Mouse (Mus musculus): ENCODE results near the gene Msi1. TPM values are rescaled to one million over a fixed set of nuclear protein-coding genes. Genes with fewer than 3 reads are reported as not detected.

The Msi1 gene
- 10 to 100 TPM; 15.9 to 16.2 TPM for total RNA-seq (2021)
- long read RNA-seq, experiment 1 = 0 reads
- long read RNA-seq, experiment 2, partial matches to known transcripts = 1 of 1 reads
- long read RNA-seq, experiment 2, other reads (novel, unspliced or antisense) = 0 of 1 reads

DNA sequence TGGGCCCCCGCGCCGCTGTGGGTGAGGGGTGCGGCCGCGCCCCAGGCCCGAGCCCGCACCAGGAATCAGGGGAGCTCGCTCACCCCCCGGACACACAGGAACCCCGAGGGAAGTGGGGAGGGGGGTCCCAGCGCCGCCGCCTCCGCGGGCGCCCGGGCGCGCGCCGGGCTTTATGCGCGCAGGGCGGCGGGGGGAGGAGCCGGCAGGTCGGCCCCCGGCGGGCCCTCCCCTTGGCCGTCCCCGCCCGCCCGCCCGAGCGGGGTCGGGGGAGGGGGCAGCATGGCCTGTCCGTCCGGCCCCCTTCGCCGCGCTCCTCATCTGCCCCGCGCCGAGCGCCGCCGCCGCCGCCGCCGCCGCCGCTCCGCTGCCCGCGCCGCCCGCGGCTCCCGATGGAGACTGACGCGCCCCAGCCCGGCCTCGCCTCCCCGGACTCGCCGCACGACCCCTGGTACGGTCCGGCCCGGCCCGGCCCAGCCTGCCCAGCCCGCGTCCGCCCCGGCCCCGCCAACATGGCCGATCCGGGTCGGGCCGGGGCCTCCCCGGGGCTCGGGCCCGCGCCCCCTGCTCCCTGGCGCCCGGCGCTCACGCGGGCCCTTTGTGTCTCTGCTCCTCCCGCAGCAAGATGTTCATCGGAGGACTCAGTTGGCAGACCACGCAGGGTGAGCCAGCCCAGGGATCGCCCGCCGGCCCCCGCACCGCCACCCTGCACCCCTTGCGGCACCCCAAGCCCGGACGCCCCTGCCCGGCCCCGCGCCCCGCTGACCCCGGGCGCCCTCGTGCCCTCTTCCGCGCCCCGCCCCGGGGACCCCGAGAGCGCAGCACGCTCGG, at the start of gene Msi1:
TSS of gene Msi1 (plus strand) at position 241 of the 828 bp plus-strand sequence.
- DNase-seq = peak; percentile 46

DNA sequence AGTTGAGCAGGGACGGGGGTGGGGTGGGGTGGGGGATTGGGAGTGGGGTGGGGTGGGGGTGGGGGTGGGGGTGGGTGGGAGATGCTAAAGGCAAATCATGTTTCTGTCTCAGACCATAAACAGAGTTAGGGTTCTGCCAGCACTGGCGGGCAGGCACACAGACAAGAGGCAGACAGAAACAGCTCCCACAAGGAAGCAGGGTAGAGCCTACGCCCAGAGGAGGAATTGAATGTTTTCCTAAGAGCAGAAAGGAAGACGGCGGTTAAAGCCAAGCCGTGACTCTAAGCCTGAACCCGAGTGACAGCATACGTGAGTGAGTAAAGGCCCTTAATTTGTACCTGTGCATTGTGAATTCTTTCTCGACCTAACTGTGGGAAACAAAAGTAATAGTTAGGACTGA, 37.5 kb upstream of the Msi1 start:
- no peak for DNase-seq

DNA sequence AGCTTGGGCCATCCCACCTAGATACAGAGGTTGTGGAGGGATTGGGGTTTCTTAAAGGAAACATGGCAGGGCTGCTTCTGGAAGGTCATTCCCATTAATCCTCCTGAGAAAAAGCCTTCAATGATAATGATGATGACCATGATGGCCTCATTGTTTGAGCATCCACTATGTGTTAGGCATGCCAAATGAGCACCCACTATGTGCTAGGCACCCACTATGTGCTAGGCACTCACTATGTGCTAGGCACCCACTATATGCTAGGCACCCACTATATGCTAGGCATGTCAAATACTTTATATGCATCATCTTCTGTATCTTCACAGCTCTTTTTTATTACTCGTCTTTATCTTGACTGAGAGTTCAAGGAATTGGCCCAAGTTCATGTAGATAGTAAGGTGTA, 36.4 kb upstream of the Msi1 start:
- DNase-seq = no peak

DNA sequence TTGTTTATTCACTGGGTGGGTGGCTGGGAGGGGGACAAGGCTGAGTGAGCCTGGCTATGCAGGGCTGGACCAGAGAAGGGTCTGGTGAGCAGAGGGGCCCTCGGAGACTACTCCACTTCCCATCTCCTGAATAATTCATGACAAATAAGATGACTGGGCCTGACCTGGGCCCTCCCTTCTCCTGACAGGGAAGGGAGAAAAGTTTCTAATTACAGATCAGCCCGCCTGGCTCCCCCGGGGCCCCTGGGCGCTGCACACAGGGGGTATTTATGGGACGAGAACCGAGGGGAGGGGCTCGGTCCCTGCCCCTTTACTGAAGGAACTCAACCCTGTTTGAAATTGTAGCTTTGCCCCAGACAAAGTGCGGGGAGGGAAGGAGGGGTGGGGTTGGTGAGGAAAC, 35.2 kb upstream of the Msi1 start:
- no peak for DNase-seq

DNA sequence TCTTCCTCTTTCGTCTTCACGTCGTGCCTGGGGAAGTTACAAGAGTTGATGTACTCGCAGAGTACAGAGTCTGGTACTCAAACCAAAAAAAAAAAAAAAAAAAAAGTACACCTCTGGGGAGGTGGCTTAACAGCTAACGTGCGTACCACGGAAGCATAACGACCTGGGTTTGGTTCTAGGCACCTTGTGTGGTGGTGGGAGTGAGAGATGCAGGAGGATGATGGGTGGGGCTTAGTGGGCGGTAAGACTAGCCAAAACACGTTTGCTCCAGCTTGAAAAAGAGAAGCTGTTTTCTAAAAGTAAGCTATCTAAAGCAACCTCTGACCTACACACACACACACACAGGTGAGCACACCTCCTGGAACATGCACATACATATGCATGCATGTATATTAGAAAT, 34.6 kb upstream of the Msi1 start:
- no peak for DNase-seq

DNA sequence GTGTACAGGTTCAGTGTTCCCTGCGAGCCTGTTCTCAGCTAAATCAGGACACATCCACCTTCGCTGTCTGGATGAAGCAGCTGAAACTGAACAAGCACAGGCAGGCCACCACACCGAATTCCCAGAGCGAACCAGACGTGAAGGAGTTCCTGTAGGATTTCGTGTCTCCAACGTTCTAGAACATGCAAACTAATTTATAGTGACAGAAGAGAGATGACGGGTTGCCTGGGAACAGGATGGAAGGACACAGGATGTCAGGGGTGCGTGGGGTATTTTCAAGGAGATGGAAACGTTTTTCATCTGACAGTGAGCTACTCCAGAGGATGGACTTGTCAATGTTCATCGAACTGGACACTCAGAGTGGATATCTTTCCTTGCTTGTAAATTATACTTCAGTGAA, 32.7 kb upstream of the Msi1 start:
- DNase-seq = no peak

DNA sequence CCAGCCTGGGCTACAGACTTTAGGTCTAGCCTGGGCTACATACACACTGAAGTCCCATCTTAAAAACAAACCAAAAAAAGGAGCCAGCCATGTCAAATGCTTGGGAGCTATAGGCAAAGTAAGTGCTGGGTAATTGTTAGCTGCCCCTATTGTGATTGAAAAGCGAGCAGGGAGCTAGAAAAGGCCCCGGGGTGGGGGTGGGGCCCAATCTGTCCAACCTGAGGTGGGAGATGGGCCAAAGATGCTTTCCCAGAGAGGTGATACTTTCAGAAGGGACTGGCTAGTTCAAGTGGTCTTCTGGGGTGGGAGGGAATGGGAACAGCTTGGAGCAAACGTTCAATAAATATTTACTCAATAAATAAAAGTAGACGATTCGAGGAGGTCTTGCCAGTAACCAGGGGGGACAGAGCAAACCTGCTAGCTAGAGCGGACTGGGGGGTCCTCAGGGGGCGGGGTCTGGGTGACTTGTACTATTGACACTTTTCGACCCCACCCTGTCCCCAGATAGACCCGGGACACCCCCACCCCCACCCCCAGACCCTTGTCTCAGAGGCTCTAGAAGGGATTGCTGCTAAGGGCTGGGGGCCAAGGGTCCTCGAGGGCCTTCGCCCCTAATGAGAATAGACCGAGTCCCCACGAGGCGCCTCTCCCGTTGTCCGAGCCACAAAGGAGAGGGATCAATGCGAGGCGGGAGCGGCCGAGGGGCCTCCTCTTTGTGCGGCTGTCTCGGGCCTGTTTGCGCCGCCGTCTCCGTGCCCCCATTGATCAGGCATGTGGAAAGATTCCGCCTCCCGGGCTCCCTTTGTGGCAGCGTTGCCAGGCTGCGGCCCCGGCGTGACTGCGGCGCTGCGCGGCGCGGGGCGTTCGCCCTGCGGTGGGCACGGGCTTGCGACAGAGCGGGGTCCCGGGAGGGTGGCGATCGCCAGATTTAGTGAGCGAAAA, 31.3 kb upstream of the Msi1 start:
- DNase-seq = peak; percentile 33

DNA sequence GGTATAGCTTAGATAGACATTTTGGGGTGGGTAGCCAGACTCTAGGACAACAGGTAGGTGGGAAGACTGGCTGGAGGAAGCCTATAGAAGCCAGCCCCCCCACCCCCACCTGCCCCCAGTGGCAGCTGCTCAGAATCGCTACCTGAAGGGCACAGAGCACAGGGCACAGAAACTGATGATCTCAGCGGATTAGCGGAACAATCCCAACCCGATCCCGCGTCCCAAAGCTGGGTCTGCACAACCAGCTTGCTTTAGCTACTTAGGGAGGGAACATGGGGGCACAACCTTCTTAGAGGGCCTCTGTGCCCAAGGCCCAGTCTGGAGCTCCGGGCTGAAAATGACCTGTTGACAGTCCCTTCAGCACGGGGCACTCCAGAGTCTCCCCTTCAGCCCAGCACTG, 27.3 kb upstream of the Msi1 start:
- DNase-seq = no peak

DNA sequence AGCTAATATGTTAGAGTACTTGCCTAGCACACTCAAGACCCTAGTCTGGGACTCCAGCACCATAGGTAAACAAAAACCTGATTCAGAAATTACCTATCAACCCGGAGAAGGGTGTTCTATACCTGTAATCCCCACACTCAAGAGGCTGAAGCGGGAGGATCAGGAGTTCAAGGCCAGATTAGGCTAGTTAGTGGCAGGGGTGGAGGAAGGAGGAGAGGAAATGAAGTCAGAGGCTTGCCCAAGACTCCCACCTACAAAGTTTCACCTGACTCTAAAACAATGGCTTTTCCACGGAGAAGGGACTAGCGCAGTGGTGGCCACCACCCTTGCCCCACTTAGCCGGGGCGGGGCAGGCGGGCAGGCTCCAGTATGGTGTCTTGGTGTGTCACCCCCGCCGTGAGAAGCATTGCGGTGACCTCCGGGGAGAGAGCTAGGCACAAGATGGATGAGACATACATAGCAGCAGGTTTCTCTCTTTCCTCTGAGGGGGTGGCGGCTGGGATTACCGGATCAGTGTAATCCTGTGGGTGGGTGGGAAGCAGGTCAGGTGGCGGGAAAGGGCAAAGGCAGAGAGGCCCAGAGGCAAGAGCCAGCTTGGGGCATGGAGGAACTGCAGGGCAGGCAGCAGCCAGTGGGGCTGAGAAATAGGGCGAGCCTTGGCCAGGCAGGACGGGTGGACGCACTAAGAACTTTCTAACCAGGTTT, 25.8 kb upstream of the Msi1 start:
- peak; percentile 9 for DNase-seq

DNA sequence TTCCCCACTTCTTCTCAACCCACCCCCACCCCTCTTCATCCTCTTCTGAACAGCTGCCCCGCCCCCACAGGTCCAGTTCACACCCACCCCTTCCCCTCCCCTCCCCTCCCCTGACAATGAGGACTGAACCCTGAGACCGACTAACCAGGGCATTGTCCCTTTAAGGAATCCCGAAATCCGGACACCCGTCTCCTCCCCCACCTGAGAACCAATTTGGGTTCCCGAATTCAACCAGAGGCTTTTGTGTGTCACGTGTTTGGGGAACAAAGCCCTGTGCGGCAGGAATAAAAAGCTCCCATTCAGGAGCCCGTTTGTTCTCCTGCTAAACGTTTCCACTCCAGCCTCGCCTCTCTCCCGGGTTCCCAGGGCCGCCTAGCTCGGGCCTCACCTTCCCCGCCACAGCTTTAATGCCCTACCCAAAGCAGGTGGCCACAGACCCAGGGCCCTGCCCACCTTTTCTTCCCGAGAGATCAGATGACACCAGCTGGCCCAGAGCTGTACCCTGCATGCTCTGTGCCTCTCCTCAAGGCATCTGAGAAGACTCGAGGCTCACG, 25.1 kb upstream of the Msi1 start:
- peak; percentile 26 for DNase-seq

DNA sequence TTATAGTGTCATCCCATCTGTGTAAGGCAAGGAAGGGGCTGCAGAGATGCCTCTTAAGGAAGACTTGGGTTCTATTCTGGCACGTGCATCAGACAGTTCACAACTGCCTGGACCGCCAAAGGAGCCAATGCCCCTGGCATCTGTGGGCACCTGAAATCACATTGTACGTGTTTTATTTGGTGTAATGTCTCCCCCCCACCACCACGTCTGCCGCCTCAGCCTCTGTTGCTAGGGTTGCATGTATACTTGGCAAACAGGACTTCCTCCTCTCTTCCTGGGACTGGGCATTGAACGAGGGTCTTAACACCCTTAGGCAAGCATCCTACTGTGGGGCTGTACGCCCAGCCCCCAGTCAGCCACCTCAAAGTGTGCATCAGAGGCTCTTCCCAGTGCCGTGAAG, 24.2 kb upstream of the Msi1 start:
- DNase-seq = no peak

DNA sequence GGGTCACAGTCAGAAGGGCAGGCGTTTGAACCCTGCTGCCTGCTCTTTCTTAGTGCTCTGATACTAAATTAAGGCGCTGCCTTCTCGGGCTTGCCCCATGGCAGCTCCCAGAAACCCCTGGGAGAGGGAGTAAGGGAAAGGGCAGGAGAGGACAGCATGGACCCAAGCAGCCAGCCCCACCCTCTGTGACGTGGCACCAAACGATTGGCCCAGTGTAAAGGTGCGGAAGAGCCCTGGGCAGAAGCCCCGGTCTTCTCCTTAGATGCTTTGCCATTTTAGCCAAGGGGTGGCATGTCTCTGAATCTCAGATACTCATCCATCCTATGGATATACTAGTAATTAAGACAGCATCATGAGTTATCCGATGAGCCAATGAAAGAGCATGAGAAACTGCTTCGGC, 21.3 kb upstream of the Msi1 start:
- DNase-seq = peak; percentile 65

DNA sequence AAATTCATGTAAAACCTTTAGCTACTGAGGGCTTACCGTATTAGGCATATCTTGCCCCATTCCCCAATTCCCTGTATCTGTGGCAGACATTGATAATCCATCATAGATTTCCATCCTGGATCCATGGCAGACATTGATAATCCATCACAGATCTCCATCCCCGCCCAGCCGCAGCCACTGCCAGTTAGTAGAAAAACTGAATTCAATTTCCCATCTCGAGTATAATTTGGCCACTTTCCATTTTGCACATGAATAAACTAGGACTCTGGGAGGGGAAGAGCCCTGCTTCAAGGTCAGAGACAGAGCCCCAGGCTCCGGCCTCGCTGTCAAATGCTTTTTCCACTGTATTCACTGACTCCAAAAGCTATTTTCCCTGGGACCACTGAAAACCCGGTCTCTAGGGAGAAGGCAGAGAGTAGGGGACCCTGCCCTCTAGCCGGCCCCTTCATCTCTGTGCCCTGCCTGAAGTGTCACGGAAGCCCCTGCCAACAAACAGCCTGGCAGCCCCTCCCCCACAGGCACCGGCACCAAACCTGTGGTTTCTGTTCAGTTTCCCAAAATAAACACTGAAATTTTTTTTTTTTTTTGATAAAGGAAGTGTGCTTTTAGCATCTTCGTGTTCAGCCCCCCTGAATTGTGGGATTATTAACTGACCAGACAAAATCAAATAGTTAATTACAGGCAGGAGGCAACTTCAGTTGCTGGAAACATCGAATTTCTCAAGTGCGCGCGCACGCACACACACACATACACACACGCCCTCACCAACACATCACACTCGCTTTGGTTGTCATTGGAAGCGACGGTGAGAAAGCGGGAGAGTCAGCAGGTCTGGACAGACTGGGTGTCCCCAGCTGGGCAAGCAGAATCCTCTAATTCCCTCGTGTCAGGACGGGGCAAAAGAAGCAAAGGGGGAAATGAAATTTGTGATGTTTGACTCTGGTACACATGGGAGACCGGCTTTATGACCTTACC, 14.0 kb upstream of the Msi1 start:
- DNase-seq = peak; percentile 37

DNA sequence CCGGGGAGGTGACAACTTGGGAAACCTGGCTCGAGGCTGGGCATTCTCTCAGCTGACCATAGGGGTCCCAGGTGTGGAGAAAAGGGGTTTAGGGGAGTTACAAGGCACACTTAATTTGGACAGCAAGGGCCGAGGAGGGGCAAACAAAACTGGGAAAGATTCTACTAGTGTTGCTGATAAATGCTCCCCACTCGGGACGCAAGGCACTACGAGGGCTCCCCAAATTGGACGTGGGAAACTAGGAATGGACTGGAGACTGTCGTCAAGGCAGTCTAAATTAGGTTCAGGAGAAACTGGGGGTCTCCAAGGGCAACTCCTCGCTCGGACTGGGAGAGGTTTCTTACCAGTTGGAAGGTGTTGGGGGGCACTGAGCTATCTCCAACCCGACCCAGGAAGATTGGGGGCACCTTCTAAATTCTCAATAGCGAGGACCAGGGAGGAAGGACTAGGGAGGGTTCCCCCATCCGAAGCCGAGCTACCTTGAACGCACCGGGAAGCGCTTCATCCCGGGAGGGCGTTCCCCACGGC, 504 bp upstream of the Msi1 start:
- no peak for DNase-seq

DNA sequence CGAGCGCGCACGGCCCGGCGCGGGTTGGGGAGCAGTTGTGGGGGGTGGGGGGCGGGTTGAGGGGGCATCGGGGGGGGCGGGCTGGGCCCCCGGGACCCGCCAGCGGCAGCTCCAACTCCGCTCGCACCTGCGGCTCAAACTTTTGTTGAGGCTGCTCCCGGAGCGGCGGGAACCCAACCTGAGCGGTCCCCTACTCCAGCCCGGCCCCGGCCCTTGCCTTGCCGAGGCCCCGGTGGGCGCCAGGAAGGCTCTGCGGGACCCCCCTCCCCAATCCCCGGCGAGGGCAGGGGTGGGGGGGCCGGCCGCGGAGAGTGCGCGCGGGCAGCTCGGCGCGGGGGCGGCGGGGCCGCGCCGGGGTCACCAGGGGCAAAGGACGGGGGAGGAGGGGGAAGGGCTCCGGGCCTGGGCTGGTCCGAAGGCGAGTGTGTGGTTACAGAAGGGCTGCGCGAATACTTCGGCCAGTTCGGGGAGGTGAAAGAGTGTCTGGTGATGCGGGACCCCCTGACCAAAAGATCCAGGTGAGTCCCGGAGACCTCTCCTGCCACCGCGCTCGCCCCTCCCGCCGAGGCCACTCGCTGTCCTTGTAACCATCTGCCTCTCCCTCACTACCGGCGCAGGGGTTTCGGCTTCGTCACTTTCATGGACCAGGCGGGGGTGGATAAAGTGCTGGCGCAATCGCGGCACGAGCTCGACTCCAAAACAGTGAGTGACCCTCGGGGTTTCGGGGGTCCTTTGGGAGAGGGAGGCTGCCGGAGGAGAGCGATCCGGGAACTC, 975 bp downstream of the Msi1 start:
- DNase-seq = peak; percentile 41

DNA sequence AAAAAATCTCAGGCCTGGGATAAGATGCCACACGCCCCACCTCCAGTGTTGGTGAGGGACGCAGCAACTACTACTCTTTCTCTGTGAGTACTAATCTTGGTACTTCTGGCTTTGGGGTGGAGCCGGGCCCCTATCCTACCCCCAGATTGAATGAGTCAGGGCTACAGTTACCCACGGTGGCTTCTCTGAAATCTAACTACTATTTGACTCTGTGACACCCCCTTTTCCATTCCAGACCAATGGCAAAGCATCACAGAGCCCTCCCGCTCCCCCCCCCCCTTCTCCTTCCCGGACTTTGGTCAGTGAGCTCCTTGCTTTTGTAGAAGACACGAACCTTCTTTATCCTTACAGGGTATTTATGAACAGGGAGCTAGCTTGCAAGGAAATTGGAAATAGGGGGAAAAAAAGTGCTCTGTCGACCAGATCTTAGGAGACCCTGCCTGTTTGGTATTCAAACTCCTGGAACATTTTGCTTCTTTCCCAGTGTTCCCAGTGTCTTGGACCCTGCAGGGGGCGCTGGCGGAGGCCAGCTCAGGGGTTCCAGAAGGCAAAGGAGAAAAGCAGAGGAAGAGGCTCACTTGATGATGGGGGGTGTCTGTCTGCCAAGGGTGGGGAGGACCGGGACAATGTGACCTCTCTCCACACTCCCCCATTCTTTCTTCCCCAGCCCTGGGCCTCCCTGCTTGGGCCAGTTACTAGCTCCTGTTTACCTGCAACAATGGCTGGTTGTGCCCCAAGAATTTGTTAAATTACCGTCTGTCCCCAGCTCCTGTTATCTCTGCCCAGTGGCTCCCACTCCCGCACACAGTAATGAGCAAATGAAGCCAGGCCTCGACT, 1.9 kb downstream of the Msi1 start:
- no peak for DNase-seq

DNA sequence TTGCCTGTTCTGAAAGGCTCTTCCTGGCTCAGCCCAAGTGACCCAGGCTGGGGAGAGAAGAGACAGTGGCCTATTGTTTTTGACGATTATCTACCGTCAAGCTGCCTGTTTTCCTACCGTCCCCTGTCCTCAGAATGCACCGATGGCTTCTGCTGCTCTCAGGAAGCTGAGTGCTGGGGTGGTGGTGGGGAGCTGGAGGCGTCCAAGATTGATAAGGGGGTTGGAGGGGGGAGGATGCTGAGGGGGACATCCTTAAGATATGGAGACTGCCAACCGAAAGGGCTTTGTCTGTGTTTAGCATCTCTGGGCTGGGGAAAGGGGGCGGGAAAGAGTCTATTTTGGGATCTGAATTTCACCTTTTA, 2.5 kb downstream of the Msi1 start:
- no peak for DNase-seq

DNA sequence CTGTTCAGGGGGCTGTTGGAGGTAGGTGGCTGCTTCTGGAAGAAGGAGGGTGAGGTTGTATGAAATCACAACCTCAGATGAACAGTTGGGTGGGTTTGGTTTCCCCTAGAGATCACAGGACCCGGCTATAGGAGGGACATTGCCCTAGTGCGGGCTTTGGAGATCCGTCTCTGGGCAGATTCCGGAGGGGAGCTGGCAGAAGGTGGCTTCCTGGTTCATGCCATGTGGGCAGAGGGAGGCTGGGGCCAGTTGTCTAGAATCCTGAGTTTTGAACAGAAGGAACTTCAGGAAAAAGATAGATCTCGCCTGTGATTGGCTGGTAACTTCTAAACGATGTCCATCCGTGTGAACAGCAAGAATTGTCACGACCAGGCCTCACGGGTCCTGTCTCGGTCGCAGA, 3.0 kb downstream of the Msi1 start:
- no peak for DNase-seq

DNA sequence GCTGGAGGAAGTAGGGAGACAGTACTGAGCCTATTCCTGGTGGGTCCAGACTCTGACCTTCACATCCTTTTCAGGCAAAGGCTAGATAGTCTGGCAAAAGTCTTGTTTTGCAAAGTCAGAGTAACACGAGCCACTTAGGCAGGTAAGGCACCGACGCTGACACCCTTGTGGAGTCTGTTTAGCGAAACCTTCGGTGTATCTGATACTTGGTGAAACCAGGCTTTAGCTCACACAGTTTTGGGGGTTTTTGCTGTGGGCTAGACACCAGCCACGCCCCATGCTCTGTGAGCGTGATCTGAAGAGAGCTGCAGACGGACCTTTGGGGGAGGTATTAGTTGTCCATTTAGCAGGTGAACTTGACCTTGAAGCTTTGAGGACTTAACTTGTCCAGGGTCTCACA, 3.8 kb downstream of the Msi1 start:
- no peak for DNase-seq
